Mouse (Mus musculus) G1E (cell line): ENCODE measurements around the gene Spaca4.

Source experiments
- CTCF ChIP-seq: IDR thresholded peaks from 2 replicates; pipeline ENCODE4 v1.5.1; 2012; ENCODE audit warnings: low read depth, low read length, inconsistent platforms, mixed read lengths
- GATA1 ChIP-seq: IDR thresholded peaks from 2 replicates; pipeline ENCODE4 v1.6.1; 2012; ENCODE audit warnings: borderline replicate concordance, low read length, inconsistent platforms, mixed read lengths

DNA sequence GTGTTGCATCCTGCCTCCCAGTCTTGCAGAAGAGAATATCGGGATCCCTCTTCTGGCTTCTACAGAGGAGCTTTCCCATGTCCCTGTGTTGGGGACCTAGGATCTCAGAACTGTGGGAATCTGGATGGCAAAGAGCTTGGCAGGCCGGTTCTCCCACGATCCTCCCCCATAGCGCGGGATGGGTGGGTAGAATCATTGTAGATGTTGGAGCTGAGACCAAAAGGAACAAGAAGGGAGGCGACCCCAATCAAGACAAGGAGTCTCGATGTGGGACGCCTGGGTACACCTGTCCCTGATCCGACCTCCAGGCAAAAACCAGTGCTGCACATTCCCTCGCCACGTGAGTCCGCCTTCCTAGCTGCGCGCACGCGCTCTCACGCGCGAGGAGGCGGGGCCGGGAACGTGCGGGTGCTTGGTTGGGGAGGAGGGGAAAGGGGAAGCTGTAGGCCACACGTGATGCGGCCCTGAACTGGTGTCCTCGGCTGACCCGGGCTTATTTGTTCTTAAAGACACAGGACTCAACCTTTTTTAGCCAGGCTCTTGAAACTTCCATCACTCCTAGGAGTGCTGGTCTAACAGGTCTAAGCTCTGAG lies 18.1 kb downstream of the Spaca4 start:
- no peak for TF ChIP-seq GATA1
- no peak for TF ChIP-seq CTCF
